Mouse (Mus musculus): ENCODE measurements around the gene Mbnl1. TPM values are rescaled to one million over a fixed set of nuclear protein-coding genes. Genes with fewer than 3 reads are reported as not detected.

Gene Mbnl1
- polyA plus RNA-seq, 1 experiment = 137 TPM

DNA sequence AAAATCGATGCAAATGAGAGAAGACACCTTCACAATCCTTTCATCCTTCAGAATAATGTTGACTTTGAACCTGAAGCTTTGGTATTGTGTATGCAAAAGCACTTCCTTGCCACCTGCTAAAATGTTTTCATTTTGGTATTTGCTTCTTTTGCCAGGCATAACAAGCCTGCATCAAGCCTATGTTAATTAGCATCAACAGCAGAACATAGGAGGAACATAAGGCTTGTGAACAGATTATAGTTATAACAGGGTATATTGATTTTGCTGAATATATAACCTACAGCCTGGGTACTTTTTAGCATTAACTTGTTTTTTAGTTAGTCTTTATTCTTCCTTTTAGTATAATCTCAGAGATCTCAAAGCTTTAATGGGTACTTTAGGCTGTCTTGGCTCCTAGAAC, 172.9 kb downstream of the Mbnl1 start:
- H3K4me3 ChIP-seq (ENCODE audit: insufficient read depth, low read depth, low read length) = no peak overlapping the region
- 82% methylated on average over 1 of the region's 1 CpGs for WGBS
- H3K4me1 ChIP-seq (ENCODE audit: control insufficient read depth, insufficient read depth, low read length) = no peaks in the 10 kb centered on the region
- no peak overlapping the region for H3K27ac ChIP-seq (ENCODE audit: insufficient read depth, low read depth, low read length)
- no peak for TF ChIP-seq CTCF (IDR thresholded peaks at IDR 0.05; ENCODE audit: insufficient read depth, low read depth, low read length)
- TF ChIP-seq POLR2A (IDR thresholded peaks at IDR 0.05; ENCODE audit: insufficient read depth, low read depth, low read length) = no peak

DNA sequence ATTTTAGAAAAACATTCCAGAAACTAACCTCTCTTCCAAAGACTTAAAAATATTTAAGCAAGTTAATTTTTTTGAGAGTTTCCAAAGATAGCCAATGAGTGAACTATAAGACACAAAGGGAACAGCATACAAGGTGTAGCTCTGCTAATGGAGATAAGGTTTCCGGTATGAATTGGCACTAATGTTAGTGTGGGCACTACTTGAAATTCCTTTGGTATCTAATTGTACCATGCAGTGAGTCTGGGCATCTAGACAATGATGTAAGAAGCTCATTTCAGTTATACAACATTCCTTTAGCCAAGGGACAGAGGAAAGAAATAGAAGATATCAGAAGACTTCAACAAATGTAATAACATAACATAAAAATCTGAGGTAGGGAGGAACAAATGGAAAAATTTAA, 175.7 kb downstream of the Mbnl1 start:
- H3K27ac ChIP-seq (ENCODE audit: insufficient read depth, low read depth, low read length) = no peak overlapping the region
- WGBS = 93% methylated on average over 1 of the region's 1 CpGs
- TF ChIP-seq POLR2A (IDR thresholded peaks at IDR 0.05; ENCODE audit: insufficient read depth, low read depth, low read length) = no peak
- H3K4me3 ChIP-seq (ENCODE audit: insufficient read depth, low read depth, low read length) = no peak overlapping the region
- H3K4me1 ChIP-seq (ENCODE audit: control insufficient read depth, insufficient read depth, low read length) = no peaks in the 10 kb centered on the region

DNA sequence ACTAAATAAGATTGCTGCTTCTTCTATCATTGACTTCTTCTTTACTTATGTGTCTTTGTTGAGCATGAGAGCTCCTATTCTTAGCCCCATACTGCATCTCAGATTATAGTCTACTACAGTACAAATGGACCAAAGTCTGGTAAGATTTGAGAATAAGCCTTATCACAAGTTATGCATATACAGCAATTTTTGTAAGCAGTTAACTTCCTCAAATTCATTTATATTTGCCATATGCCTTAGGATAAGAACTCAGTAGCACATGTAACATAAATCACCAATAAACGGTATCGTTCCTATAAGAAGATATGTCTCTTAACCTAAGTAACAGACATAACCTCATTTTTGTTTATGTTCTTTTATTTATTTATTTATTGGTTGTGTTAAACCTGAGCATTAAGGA, 188.1 kb downstream of the Mbnl1 start:
- no peak for TF ChIP-seq POLR2A (IDR thresholded peaks at IDR 0.05; ENCODE audit: insufficient read depth, low read depth, low read length)
- TF ChIP-seq CTCF (IDR thresholded peaks at IDR 0.05; ENCODE audit: insufficient read depth, low read depth, low read length) = no peak
- no peaks in the 10 kb centered on the region for H3K4me1 ChIP-seq (ENCODE audit: control insufficient read depth, insufficient read depth, low read length)
- over 99% methylated on average over 2 of the region's 2 CpGs for WGBS
- no peak overlapping the region for H3K4me3 ChIP-seq (ENCODE audit: insufficient read depth, low read depth, low read length)
- no peak overlapping the region for H3K27ac ChIP-seq (ENCODE audit: insufficient read depth, low read depth, low read length)
